Mouse (Mus musculus) embryonic facial prominence, embryonic 12.5 days (tissue): ENCODE data around the gene Kncn. TPM values are rescaled to one million over a fixed set of nuclear protein-coding genes. Genes with fewer than 3 reads are reported as not detected.

Source experiments
- ATAC-seq: fragments of 200-750 bp; cut with Nextera tagmentation; 2 replicates; pipeline ENCODE4 v1.8.0; 2017; ENCODE audit not compliant: insufficient number of reproducible peaks, insufficient read depth, low FRiP score, low TSS enrichment
- H3K27ac ChIP-seq: fragments of 300-500 bp; sonication (generic); 2 replicates; pipeline ENCODE4 v1.5.1; 2016; ENCODE audit warnings: mild to moderate bottlenecking
- H3K27me3 ChIP-seq: fragments of 300-500 bp; sonication (generic); 2 replicates; pipeline ENCODE4 v1.6.1; 2016; ENCODE audit warnings: mild to moderate bottlenecking, moderate library complexity
- H3K36me3 ChIP-seq: fragments of 300-500 bp; sonication (generic); 2 replicates; pipeline ENCODE4 v1.6.1; 2016; ENCODE audit warnings: mild to moderate bottlenecking
- H3K4me1 ChIP-seq: fragments of 300-500 bp; sonication (generic); 2 replicates; pipeline ENCODE4 v1.6.1; 2016
- H3K4me2 ChIP-seq: fragments of 300-500 bp; sonication (generic); replicated peaks from 2 replicates; pipeline ENCODE4 v1.6.1; 2016; ENCODE audit warnings: mild to moderate bottlenecking, moderate library complexity
- H3K4me3 ChIP-seq: fragments of 300-500 bp; sonication (generic); 2 replicates; pipeline ENCODE4 v1.5.1; 2016; ENCODE audit warnings: mild to moderate bottlenecking
- H3K9ac ChIP-seq: fragments of 300-500 bp; sonication (generic); 2 replicates; pipeline ENCODE4 v1.6.1; 2016; ENCODE audit warnings: mild to moderate bottlenecking, moderate library complexity
- H3K9me3 ChIP-seq: fragments of 300-500 bp; sonication (generic); 2 replicates; pipeline ENCODE4 v1.6.1; 2016; ENCODE audit warnings: mild to moderate bottlenecking, moderate library complexity
- WGBS: fragments of 180-500 bp; shearing (Covaris S2); methylation state at CpG from one replicate; pipeline ENCODE4 v1.1.7; 2016; 5-methylcytosine and 5-hydroxymethylcytosine counted together
- polyA plus RNA-seq: library from polyadenylated mRNA; unstranded; fragments of >200 nt; fragmentation: Nextera tagmentation; extraction: Ambion mirVana; gene quantifications from 2 replicates; pipeline ENCODE4 v1.2.1, GENCODE M21; 2016

Kncn gene
- polyA plus RNA-seq, 1 experiment from 2014 or later: not detected

- under 1% methylated on average over 37 of the region's 37 CpGs for WGBS
- Histone ChIP-seq H3K4me3 (peak overlapping the region; percentile 42), H3K4me1 (peaks cover 18% of the 10 kb centered on the region), H3K9me3 (no peaks in the 10 kb centered on the region), H3K4me2 (peak overlapping the region; percentile 79), H3K36me3 (no peaks in the 10 kb centered on the region), H3K27ac (no peak overlapping the region), H3K9ac (no peak overlapping the region), H3K27me3 (peaks cover 95% of the 10 kb centered on the region)
- no peak for ATAC-seq
Measured at GRCm38 (mm10) chr4:115938276-115939160, 54.3 kb downstream of the Kncn start.

Other genes starting within 250 kb of the Kncn start
- 0.22 TPM in 1 of 2 replicates, not detected in the other for gene Cyp4b1, start 236.7 kb upstream of the Kncn start, polyA plus RNA-seq
- gene Efcab14, start 146.7 kb upstream of the Kncn start, polyA plus RNA-seq: 32.5 and 34.1 TPM in 2 replicates
- 0.42 TPM in 1 of 2 replicates, not detected in the other for gene Tex38, start 103.4 kb upstream of the Kncn start, polyA plus RNA-seq
- gene Atpaf1, start 99.6 kb upstream of the Kncn start, polyA plus RNA-seq: 57.9 and 58.4 TPM in 2 replicates
- 9.1 and 9.7 TPM in 2 replicates for gene Mob3c, start 56.3 kb upstream of the Kncn start, polyA plus RNA-seq
- 26.5 and 28.0 TPM in 2 replicates for gene Mknk1, start 45.2 kb upstream of the Kncn start, polyA plus RNA-seq
- gene 6430628N08Rik, start 6.3 kb downstream of the Kncn start, polyA plus RNA-seq: not detected in 2 replicates
- gene Dmbx1, start 55.5 kb downstream of the Kncn start, polyA plus RNA-seq: 1.3 and 1.4 TPM in 2 replicates
- gene Faah, start 133.5 kb downstream of the Kncn start, polyA plus RNA-seq: 2.8 and 3.3 TPM in 2 replicates
- 19.9 and 20.6 TPM in 2 replicates for gene Nsun4, start 169.5 kb downstream of the Kncn start, polyA plus RNA-seq
- 407 and 442 TPM in 2 replicates for gene Uqcrh, start 190.7 kb downstream of the Kncn start, polyA plus RNA-seq
- gene Lrrc41, start 190.9 kb downstream of the Kncn start, polyA plus RNA-seq: 80.8 and 83.3 TPM in 2 replicates
- gene Rad54l, start 239.3 kb downstream of the Kncn start, polyA plus RNA-seq: 46.6 and 47.0 TPM in 2 replicates
- gene Pomgnt1, start 239.4 kb downstream of the Kncn start, polyA plus RNA-seq: 76.3 and 80.5 TPM in 2 replicates